Mouse (Mus musculus): ENCODE results near the gene Naaladl1.
A peak's percentile ranks its signal among the peaks of the same experiment; 100 is the strongest.

DNA sequence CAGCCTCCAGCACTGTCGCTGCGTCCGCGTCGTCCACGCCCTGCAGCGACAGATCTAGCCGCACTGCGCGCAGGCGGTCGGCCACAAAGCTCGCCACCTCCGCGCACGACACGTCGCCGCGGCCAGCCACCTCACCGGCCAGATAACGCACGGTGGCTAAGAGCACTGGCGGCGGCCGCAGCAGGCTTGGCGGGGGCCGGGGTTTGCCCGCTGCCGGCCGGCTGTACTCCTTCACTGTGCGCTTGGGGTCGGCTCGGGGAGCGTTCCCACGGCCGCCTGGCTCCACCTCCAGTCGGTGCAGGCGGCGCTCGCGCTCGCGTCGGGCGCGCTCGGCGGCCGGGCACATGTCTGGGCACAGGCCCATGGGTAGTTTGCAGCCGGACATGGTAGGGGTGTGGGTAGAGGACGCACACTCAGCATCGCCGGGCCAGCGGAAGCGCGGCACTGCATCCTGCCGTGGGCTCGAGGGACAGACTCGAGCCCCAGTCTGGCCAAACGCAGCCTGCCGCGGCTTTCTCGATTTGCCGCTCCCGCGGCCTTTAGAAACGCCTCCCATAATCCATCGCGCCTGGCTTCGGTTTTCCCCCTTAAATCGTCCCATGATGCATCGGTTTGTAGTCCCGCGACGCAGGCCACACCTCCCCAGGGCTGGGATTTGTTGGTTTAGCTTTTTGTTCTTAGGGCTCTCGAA lies 12.5 kb downstream of the Naaladl1 start, which contains the start of gene Sac3d1:
- no peak for TF ChIP-seq CTCF (IDR thresholded peaks at IDR 0.05; ENCODE audit: extremely low read depth, insufficient read depth, insufficient read length, insufficient replicate concordance)
- peak; percentile 38 for TF ChIP-seq POLR2A (IDR thresholded peaks at IDR 0.05; ENCODE audit: low read depth, low read length)

Data from spleen, adult 2 months (tissue).